Mouse (Mus musculus): ENCODE data around the gene Lhfpl2.

DNA sequence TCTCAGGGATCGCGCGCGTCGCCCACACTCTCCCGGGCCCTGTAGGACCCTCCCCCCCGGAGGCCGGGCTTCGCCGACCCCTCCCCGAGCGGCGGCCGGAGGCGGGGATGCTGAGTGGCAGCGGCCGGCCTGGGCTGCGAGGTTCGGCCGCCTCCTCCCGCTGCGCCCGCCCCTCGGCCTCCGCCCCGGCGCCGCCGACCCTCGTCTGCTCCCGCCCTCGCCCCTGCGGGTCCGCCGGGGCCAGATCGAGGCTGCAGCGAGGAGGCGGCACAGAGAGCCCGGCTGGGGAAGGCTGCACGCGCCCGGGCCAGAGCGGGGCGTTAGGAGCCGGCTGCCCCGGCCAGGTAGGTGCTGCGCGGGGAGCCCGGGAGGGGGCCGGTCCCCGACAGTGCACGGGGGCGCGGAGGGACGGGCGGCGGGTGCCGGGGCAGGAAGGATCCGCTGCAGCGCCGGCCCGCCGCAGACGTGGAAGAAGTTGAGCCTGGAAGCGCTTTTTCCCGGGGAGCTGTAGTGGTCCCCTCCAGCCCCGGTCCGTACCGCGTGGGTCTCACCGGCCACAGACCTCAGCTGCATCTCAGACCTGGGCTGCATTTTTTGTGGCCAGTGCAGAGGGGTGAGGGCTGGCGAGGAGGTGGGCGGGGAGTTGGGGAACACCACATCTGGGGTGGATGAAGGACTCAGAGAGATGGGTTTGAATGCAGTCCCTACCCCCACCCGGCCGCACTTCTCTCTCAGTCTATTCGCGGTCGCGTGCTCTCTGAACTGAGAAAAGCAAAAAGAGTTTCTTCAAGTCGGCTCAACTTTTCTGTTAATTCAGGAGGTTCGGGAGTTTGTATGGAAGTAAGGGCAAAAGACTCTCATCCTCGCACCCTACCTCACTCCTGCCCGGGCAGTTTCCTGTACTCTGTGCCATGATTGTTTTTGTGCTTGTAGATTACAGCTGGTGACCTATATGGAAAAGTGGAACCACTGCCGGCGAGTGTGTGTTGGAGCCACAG lies at the start of gene Lhfpl2:
- TF ChIP-seq POLR2A (IDR thresholded peaks at IDR 0.05; ENCODE audit: control insufficient read depth, low read depth, low read length) (no peak), CTCF (IDR thresholded peaks at IDR 0.05; ENCODE audit: control insufficient read depth, insufficient read depth, insufficient replicate concordance, low read depth, low read length) (no peak)

Data from testis, adult 2 months (tissue).